Mouse (Mus musculus): ENCODE results near the gene Bmi1. TPM values are rescaled to one million over a fixed set of nuclear protein-coding genes. Genes with fewer than 3 reads are reported as not detected.

Bmi1 gene
- total RNA-seq, 2 experiments from 2014 or later: 63.8 to 69.2 TPM

DNA sequence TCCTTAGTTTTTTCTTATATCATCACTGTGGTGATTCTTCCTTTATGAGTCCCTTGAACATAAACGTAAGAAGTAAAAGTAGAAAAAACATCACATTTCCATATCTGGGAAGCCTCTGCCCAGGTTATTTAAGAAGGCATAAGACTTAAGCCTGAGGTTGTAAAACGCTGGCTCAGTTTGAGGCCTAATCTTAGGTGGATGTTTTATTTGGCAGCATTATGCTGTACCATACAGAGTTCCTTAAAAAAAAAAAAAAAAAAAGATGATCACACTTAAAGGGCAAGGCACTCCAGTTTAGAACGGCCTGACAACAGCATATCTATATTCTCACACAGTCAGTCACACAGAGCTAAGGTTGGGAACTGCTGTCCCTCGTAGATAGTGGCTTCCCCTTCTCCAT, 49.1 kb downstream of the Bmi1 start:
- DNase-seq: no peak

DNA sequence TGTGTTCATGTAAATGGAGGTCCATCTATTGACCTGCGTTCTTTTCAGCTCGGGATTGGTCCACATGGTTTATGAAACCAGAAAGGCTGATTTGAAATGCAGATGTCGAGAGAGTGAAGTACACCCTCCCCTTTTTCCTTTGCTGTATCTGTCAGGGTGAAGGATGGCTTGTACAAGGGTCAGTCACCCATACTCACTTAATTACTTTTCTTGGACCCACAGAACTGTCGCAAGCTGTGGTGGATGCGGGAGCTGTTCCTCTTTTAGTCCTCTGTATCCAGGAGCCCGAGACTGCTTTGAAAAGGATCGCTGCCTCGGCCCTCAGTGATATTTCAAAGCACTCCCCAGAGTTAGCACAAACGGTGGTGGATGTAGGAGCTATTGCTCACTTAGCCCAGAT, 54.9 kb downstream of the Bmi1 start:
- DNase-seq: no peak

- DNase-seq: no peak
Measured at GRCm38 (mm10) chr2:18734394-18735127, 57.7 kb downstream of the Bmi1 start.

Other genes with a start within 250 kb of the Bmi1 start
- 100 to 1,000 TPM; 126 to 140 TPM for gene Commd3, start 4.6 kb upstream of the Bmi1 start, total RNA-seq (2021)
- gene Spag6, start 17.0 kb downstream of the Bmi1 start, total RNA-seq (2021): under 1 TPM; 0.56 to 0.57 TPM